Mouse (Mus musculus): Measurements from ENCODE around the gene Nrgn. TPM values are rescaled to one million over a fixed set of nuclear protein-coding genes. Genes with fewer than 3 reads are reported as not detected.

Nrgn gene
- polyA plus RNA-seq (2012; rRNA removed; ENCODE audit: low replicate concordance), result 3.0 and 8.3 TPM in 2 replicates

GRCm38 (mm10) chr9:37552536-37553293 lies at the start of gene Nrgn:
TSS of gene Nrgn (minus strand) at chr9:37552904.

DNA sequence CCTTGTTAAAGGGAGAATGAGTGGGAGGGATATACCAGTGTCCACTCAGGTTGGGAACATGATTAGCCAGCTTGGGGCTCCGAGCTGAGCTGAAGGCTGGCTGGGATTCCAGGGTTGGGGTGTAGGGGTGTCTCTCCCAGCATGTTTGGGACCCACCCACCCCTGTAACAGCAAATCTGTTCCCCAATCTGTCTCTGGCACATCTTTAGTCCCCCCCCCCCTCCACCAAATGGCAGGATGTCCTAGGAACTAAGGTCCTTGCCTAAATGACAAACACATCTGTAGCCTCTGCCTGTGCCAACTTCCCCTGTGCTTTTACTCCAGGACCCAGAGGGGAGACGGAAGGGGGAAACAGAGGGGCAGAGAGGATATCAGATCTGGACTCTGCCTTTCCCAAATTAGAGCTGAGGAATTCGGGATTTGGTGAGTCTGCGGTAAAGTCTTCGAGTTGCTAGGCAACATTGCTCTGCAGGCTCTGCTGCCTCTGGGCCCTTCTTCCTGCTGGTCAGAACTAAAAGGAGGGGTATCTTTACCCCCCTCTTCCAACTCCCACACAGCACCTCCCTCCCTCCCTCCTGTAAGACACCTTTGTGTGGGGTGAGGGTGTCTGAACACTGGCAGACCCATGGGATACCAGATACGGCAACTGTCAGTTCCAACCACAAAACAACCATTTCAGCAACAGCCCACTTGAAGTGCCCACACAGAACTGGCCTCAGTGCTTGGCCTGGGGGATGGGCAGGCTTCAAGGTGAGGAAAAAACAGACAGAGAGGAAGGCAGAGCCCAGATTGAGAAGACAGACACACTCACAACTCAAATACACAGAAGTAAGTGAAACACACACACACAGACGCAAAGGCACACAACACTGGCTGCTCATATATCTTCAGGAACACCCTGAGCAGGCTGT lies 2.4 kb upstream of the Nrgn start, which contains the start of gene Siae:
TSS of gene Siae (plus strand) at position 861 of the 911 bp plus-strand sequence.

DNA sequence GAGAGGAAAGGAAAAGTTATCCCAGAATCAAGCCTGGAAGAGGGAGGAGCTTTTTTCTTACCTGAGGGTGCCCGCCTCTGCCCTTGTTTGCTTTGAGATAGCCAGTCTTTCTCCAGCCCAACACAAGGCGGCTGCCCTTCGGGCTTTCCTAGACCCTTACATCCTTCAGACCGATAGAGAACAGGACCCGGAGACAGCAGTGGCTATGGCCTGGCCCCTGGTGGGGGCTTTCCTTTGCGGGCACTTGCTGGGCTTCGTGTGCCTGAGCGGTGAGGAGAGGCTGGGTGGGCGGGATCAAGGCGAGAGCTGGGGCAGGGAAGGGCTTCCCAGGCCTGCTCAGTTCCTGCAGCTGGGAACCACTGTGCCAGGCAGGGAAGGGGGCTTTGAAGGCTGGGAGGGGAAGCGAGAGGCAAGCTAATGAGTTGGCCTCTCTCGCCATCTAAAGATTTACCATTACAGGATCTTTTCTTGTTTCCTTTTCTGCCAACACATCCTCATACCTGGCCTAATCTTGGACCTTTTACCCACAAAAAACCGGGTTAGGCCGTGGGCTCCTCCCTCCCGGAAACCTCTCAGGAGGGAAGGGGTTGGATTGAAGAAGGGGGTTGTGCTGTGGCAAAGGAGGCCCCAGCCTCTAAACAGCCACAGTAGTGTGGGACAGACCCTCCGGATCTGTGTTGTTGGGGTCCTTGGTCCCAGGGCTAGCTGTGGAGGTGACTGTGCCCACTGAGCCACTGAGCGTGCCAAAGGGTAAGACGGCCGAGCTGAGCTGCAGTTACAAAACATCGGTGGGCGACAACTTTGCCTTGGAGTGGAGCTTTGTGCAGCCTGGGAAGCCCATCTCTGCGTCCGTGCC lies 13.3 kb downstream of the Nrgn start, which contains the start of gene Vsig2:
TSS of gene Vsig2 (plus strand) at position 86 of the 856 bp plus-strand sequence.

DNA sequence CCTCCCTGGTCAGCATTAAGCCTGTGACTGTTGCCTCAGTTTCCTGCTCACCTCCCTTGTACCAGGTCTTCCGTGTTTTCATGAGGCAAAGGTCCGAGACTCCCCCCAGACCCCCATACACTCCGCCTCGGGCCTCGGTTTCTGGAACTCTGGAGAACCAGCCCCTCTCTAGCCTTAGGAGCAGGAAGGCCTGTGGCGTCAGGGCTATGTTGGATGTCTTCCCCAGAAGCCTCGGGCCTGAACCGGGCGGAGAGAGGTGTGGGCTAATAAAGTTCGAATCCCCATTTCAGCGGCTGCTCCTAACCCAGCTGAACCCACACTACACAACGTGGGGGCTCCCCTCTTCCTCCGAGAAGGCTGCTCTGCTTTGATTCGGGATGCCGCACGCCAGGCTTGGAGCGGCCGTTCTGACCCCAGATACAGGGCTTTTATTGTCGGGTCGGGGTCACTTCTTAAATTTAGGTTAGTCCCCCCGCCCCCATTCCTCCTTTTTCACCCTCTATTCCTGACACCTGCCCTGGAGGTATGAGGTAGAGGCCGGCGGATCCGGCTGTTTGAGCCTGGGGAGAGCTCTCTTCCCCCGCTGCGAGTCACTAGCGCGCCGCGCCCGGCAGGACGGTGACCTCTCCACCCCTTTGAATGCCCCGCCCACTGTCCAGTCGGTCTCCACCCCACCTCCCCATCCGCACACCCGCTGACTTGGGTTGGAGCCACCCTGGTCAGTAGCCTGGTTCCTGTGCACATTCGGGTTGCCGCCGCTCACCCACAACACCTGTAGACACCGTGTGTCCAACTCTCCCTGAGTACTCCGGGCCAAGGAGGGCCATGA lies 25.1 kb downstream of the Nrgn start, which contains the start of gene Esam:
TSS of gene Esam (plus strand) at position 683 of the 829 bp plus-strand sequence.

Other genes with a start within 250 kb of the Nrgn start
- 0.83 and 4.2 TPM in 2 replicates for gene Ccdc15, start 204.5 kb downstream of the Nrgn start, polyA plus RNA-seq (2012; rRNA removed; ENCODE audit: low replicate concordance)
- gene Hepacam, start 185.6 kb downstream of the Nrgn start, polyA plus RNA-seq (2012; rRNA removed; ENCODE audit: low replicate concordance), result 0.50 and 0.59 TPM in 2 replicates
- gene Robo4, start 151.0 kb downstream of the Nrgn start, polyA plus RNA-seq (2012; rRNA removed; ENCODE audit: low replicate concordance), result 48.2 and 50.0 TPM in 2 replicates
- gene Robo3, start 119.7 kb downstream of the Nrgn start, polyA plus RNA-seq (2012; rRNA removed; ENCODE audit: low replicate concordance), result 0.07 and 0.13 TPM in 2 replicates
- gene Msantd2, start 63.6 kb downstream of the Nrgn start, polyA plus RNA-seq (2012; rRNA removed; ENCODE audit: low replicate concordance), result 18.1 and 21.3 TPM in 2 replicates
- 59.3 and 80.1 TPM in 2 replicates for gene Esam, start 24.8 kb downstream of the Nrgn start, polyA plus RNA-seq (2012; rRNA removed; ENCODE audit: low replicate concordance)
- gene Vsig2, start 13.6 kb downstream of the Nrgn start, polyA plus RNA-seq (2012; rRNA removed; ENCODE audit: low replicate concordance), result 12.1 and 19.5 TPM in 2 replicates
- 6.1 and 17.9 TPM in 2 replicates for gene Siae, start 2.8 kb upstream of the Nrgn start, polyA plus RNA-seq (2012; rRNA removed; ENCODE audit: low replicate concordance)
- 0.70 TPM in 1 of 2 replicates, not detected in the other for gene Spa17, start 60.8 kb upstream of the Nrgn start, polyA plus RNA-seq (2012; rRNA removed; ENCODE audit: low replicate concordance)
- gene Tbrg1, start 104.4 kb upstream of the Nrgn start, polyA plus RNA-seq (2012; rRNA removed; ENCODE audit: low replicate concordance), result 32.2 and 57.9 TPM in 2 replicates
- 0.46 TPM in 1 of 2 replicates, not detected in the other for gene Panx3, start 116.3 kb upstream of the Nrgn start, polyA plus RNA-seq (2012; rRNA removed; ENCODE audit: low replicate concordance)
- not detected in 2 replicates for gene Olfr160, start 163.3 kb upstream of the Nrgn start, polyA plus RNA-seq (2012; rRNA removed; ENCODE audit: low replicate concordance)
- not detected in 2 replicates for gene Olfr874, start 192.2 kb upstream of the Nrgn start, polyA plus RNA-seq (2012; rRNA removed; ENCODE audit: low replicate concordance)
- gene Olfr875, start 219.0 kb upstream of the Nrgn start, polyA plus RNA-seq (2012; rRNA removed; ENCODE audit: low replicate concordance), result not detected in 2 replicates

All from mammary gland, adult 2 months (tissue).